Mouse (Mus musculus) adrenal gland, postnatal 0 days (tissue): ENCODE measurements around the gene Pbdc1. TPM values are rescaled to one million over a fixed set of nuclear protein-coding genes. Genes with fewer than 3 reads are reported as not detected.

Experiments
- polyA plus RNA-seq: library from polyadenylated mRNA; unstranded; fragments of >200 nt; fragmentation: Nextera tagmentation; extraction: Ambion mirVana; gene quantifications from 2 replicates; pipeline ENCODE4 v1.2.1, GENCODE M21; 2015

Pbdc1 gene
- 50.6 and 50.8 TPM in 2 replicates for polyA plus RNA-seq

GRCm38 (mm10) chrX:105079615-105080092, at the start of gene Pbdc1:
Gene Pbdc1, plus strand, starts transcription at chrX:105079756.

GRCm38 (mm10) chrX:105120275-105121226, 41.0 kb downstream of the Pbdc1 start, which contains the start of gene Magee1:
Gene Magee1, plus strand, starts transcription at chrX:105120378.

Other genes with a start within 250 kb of the Pbdc1 start
- 0.81 and 1.2 TPM in 2 replicates for gene Magee2, start 222.5 kb upstream of the Pbdc1 start, polyA plus RNA-seq
- gene Magee1, start 40.6 kb downstream of the Pbdc1 start, polyA plus RNA-seq, result 18.4 and 27.2 TPM in 2 replicates